Mouse (Mus musculus): ENCODE results near the gene Pih1d2. TPM values are rescaled to one million over a fixed set of nuclear protein-coding genes. Genes with fewer than 3 reads are reported as not detected.

Pih1d2 gene
- 3.7 and 5.6 TPM in 2 replicates for polyA plus RNA-seq (2012; rRNA removed)

DNA sequence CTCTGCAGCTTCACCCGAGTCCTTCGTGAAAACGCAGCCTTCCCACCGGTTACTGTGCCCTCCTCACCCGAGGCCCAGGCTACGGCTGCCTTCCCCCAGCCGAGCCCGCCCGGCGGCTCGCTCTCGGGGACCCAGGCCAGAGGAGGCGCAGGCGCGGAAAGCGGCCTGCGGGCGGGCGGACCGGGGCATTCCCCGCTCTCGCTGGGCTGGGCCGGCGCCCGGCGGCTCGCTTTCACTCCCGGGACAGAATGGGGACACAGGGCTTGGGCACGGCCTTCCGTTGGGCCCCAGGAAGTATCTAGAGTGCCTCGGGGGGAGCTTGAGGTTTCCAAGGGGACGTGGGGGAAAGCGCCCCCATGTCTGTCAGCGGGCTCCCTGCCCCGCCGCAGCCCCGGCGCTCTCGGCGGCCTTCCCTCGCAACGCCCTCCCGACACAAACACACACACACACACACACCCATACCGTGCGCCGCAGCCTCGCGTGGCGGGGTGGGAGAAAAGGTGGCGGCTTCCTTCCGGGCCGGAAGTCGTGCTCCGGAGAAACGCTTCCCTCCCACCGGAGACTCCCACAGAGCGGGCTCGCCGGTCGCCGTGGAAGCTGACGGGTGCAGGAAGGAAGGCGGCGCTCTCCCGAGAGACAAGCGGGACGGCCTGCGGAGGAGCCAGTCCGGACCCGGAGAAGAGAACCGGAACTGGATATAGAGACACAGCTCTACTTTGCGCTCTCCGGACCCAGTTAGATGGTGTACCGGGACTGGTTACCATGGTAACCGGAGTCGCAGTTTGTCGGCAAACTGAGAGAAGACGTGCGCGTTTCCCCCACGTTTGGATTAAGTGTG lies at the start of gene Pih1d2, which contains the start of gene Nkapd1:
Pih1d2 (plus strand) TSS at position 556 of the 838 bp plus-strand sequence.
Nkapd1 (minus strand) TSS at position 699 of the 838 bp plus-strand sequence.

DNA sequence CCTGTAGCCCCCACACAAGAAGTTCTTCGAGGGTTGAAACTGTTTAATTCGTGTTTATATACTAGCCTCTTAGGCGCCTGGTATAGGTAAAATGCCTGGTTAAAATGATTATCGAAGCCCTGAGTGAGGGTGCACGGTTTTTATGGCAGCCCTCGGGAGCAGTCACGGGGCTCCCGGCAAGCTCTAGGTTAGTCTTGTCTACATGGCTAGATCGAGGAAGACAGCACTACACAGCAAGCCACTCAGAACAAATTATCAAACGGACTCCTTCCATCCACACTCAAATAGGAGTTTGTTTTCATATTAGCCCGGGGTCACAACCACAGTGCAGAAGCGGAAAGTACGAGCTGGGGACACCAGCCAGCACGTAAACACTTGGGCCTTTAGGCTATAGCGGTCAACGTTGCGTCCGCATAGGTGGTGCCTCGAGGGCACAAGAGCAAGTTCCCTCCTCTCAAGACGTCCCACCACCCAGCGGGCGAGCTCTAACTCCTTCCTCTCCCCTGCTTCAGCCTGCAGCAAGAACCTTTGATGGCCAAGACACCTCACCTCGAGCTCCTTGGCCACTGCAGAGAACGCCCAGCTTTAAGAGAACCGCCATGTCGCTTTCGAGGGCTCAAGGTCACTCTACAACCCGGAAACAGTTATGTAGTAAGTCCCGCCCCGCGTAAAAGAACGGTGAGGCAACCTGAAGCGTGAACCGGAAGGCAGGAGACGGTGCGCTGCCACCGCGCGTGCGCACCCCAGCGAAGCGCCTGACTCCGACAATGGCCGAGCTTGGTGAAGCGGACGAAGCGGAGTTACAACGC lies 13.7 kb upstream of the Pih1d2 start, which contains the start of the genes Sdhd and Timm8b:
Sdhd (minus strand) TSS at position 624 of the 809 bp plus-strand sequence.
Timm8b (plus strand) TSS at position 722 of the 809 bp plus-strand sequence.

DNA sequence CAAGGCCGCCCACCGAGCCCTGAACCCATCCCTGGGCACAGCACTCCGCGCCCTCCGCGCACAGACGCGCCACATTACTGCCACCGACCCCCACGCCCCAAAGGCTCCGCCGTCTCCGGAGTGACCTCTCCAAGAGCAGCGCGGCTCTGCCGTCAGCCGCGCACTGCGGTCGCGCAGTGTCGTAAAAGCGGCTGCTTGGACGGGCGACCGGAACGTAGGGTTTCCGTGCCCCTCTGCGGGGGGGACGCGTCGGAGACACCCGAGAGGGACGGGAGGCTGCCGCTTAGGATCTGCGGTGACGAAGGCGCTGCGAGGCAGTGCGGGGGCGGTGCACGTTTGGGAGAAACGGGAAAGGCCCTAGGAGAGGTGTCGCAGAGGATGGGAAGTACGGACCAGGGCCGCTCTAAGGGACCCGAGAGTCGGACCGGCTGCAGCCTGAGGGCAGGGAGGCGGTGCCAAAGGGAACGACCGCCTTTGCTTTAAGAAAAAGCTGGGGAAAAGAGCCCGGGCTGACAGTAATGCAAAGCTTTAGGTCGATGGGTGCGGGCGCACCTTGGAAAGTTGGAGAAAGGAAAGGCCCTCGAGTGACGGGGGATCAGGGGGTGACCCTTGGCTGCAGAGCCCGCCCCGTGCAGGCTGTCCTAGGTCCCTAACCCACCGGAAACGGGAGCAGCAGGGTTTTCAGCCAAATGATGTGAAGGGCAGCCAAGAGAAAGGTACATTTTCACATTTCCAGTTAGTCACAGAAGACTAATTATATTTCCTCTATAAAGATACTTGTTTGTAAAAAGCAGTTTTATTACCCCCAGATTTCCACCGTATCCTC lies 42.5 kb downstream of the Pih1d2 start, which contains the start of gene Dlat:
Dlat (minus strand) TSS at position 389 of the 826 bp plus-strand sequence.

Other genes starting within 250 kb of the Pih1d2 start
- gene Plet1, start 122.8 kb upstream of the Pih1d2 start, polyA plus RNA-seq (2012; rRNA removed), result 0.12 and 0.70 TPM in 2 replicates
- gene Pts, start 88.6 kb upstream of the Pih1d2 start, polyA plus RNA-seq (2012; rRNA removed), result 65.7 and 82.4 TPM in 2 replicates
- gene Il18, start 62.5 kb upstream of the Pih1d2 start, polyA plus RNA-seq (2012; rRNA removed), result 9.3 and 11.2 TPM in 2 replicates
- 0.27 and 0.43 TPM in 2 replicates for gene Bco2, start 62.1 kb upstream of the Pih1d2 start, polyA plus RNA-seq (2012; rRNA removed)
- gene Tex12, start 56.0 kb upstream of the Pih1d2 start, polyA plus RNA-seq (2012; rRNA removed), result not detected in 2 replicates
- 135 and 195 TPM in 2 replicates for gene Sdhd, start 13.5 kb upstream of the Pih1d2 start, polyA plus RNA-seq (2012; rRNA removed)
- gene Timm8b, start 13.4 kb upstream of the Pih1d2 start, polyA plus RNA-seq (2012; rRNA removed), result 232 and 356 TPM in 2 replicates
- gene Nkapd1, start 143 bp downstream of the Pih1d2 start, polyA plus RNA-seq (2012; rRNA removed), result 25.3 and 25.7 TPM in 2 replicates
- gene Dlat, start 42.5 kb downstream of the Pih1d2 start, polyA plus RNA-seq (2012; rRNA removed), result 23.5 and 38.3 TPM in 2 replicates
- gene Dixdc1, start 122.2 kb downstream of the Pih1d2 start, polyA plus RNA-seq (2012; rRNA removed), result 14.7 and 22.5 TPM in 2 replicates
- 0.92 and 2.1 TPM in 2 replicates for gene 2310030G06Rik, start 129.2 kb downstream of the Pih1d2 start, polyA plus RNA-seq (2012; rRNA removed)
- 7.3 and 17.7 TPM in 2 replicates for gene Cryab, start 134.0 kb downstream of the Pih1d2 start, polyA plus RNA-seq (2012; rRNA removed)
- gene Hspb2, start 135.0 kb downstream of the Pih1d2 start, polyA plus RNA-seq (2012; rRNA removed), result 4.3 and 8.2 TPM in 2 replicates
- gene Fdxacb1, start 150.9 kb downstream of the Pih1d2 start, polyA plus RNA-seq (2012; rRNA removed), result 6.9 and 8.4 TPM in 2 replicates
- gene Alg9, start 157.7 kb downstream of the Pih1d2 start, polyA plus RNA-seq (2012; rRNA removed), result 19.4 and 30.9 TPM in 2 replicates
- 16.9 and 36.4 TPM in 2 replicates for gene 1110032A03Rik, start 158.2 kb downstream of the Pih1d2 start, polyA plus RNA-seq (2012; rRNA removed)
- 47.9 and 66.7 TPM in 2 replicates for gene Ppp2r1b, start 228.0 kb downstream of the Pih1d2 start, polyA plus RNA-seq (2012; rRNA removed)

Measured in central nervous system, embryonic 11.5 days (tissue).